Mouse (Mus musculus): ENCODE data around the gene Tex2.

DNA sequence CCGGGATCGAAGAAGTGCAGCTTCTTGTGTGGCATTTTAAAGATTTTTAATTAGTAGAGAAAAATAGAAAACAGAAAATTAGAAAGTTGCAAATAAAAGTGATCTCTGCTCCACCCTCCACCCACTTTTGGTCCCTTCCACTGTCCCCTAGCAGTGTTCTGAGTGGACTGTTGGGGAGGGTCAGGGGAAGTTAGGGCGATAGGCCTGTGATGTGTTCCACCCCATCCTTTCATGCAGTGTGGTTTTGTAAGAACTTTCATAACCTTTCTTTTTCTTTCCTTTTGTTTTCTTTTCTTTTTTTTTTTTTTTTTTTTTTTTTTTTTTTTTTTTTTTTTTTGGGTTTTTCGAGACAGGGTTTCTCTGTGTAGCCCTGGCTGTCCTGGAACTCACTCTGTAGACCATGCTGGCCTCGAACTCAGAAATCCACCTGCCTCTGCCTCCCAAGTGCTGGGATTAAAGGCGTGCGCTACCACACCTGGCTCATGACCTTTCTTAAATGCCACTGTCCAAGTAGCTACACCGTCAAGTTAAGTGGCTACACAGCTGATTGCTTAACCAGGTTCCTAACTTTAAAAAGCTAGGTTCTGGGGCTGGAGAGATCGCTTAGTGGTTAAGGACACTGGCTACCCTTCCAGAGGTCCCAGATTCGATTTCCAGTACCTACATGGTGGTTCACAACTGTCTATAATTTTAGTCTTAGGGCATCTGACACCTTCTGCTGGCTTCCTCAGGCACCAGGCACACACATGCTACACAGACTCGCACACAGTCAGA lies 49.6 kb upstream of the Tex2 start:
- TF ChIP-seq CTCF (conservative IDR thresholded peaks at IDR 0.05; ENCODE audit: insufficient read depth, insufficient read length, low read depth, low read length), result no peak
- TF ChIP-seq POLR2A (IDR thresholded peaks at IDR 0.05; ENCODE audit: low read depth, low read length), result no peak
